Mouse (Mus musculus) heart, postnatal 0 days (tissue): ENCODE data around the gene Poldip2.

Source experiments
- CTCF ChIP-seq: IDR thresholded peaks from 2 replicates; pipeline ENCODE4 v1.5.1; 2016; ENCODE audit warnings: antibody characterized with exemption, control low read depth, low read depth
- EP300 ChIP-seq: IDR thresholded peaks from 2 replicates; pipeline ENCODE4 v1.6.1; 2016; ENCODE audit warnings: antibody characterized with exemption, low read depth

DNA sequence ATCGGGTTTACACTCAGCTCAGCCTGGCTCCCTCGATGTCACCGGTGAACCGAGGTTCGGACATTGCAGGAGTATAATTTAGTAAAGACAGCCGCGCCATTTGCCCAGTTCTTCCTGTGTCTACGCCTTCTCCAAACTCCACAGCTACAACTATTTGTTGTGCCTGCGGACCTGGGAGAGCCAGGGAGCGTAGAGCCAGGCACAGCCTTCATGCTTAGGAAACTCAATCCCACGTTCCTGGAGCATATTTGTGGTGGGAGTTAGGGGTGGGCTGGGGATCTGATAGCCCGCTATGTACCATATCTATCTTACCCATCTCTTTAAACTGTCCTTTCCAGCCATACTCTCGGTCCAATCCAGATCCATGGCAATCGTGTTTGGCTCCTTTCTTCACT, 24.7 kb downstream of the Poldip2 start:
- TF ChIP-seq CTCF = no peak
- no peak for TF ChIP-seq EP300
